Mouse (Mus musculus): Measurements from ENCODE around the gene Dpf1. TPM values are rescaled to one million over a fixed set of nuclear protein-coding genes. Genes with fewer than 3 reads are reported as not detected.

Gene Dpf1
- total and polyA plus RNA-seq, 3 experiments = 10.2 to 17.3 TPM; not detected in 1

DNA sequence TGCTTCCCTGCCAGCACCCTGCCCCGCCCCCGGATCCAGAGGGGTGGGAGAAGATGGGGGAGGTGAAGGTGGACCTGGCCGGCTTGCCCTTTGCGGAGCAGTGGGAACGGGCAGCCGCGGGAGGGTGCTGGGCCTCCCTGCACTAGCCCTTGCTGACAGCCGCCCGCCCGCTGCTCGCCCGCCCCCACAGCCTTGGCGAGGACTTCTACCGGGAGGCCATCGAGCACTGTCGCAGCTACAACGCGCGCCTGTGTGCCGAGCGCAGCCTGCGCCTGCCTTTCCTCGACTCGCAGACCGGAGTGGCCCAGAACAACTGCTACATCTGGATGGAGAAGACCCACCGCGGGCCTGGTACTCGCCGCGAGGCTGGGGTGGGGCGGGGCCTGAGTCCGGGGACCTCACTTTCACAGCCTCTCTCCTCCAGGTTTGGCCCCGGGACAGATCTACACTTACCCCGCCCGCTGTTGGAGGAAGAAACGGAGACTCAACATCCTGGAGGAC lies 5.5 kb downstream of the Dpf1 start:
- H3K27ac ChIP-seq (ENCODE audit: control insufficient read depth, low read depth, low read length) = no peak overlapping the region; the same call in 1 of the 2 replicates
- H3K4me1 ChIP-seq (ENCODE audit: control insufficient read depth in 1 of 2, insufficient read depth in 2 of 2, low read length in 2 of 2) = peaks cover 20 to 28% of the 10 kb centered on the region in 2 experiments
- no peaks in the 10 kb centered on the region for H3K27me3 ChIP-seq (ENCODE audit: control insufficient read depth in 1 of 2, insufficient read depth in 2 of 2, low read length in 2 of 2)
- peak; percentile 61 for DNase-seq (ENCODE audit: low read depth, low spot score)
- no peaks in the 10 kb centered on the region for H3K9me3 ChIP-seq (replicated peaks; ENCODE audit: insufficient read depth, low read length)
- TF ChIP-seq GABPA (IDR thresholded peaks at IDR 0.05; ENCODE audit: low read depth, low read length) = no peak
- TF ChIP-seq SIN3A (IDR thresholded peaks at IDR 0.05; ENCODE audit: low read length) = 0 out of 2 replicates have a peak, but pooled peaks have one; percentile 11
- peaks cover 0 to 19% of the 10 kb centered on the region in 2 experiments; a peak in 2 of 4 replicates for H3K36me3 ChIP-seq (ENCODE audit: control insufficient read depth in 1 of 2, insufficient read depth in 2 of 2, low read length in 2 of 2)
- H3K9ac ChIP-seq (ENCODE audit: control insufficient read depth, low read depth, low read length, poor library complexity, severe bottlenecking) = peak overlapping the region; percentile 68
- peak overlapping the region; percentile 59 to 81 for H3K4me3 ChIP-seq (ENCODE audit: control insufficient read depth in 1 of 2, insufficient read depth in 1 of 2, low read depth in 2 of 2, low read length in 2 of 2)
- no peaks in the 10 kb centered on the region; the same call in none of the 2 replicates for H3K79me2 ChIP-seq (ENCODE audit: control insufficient read depth, insufficient read depth, low read length, poor library complexity)

DNA sequence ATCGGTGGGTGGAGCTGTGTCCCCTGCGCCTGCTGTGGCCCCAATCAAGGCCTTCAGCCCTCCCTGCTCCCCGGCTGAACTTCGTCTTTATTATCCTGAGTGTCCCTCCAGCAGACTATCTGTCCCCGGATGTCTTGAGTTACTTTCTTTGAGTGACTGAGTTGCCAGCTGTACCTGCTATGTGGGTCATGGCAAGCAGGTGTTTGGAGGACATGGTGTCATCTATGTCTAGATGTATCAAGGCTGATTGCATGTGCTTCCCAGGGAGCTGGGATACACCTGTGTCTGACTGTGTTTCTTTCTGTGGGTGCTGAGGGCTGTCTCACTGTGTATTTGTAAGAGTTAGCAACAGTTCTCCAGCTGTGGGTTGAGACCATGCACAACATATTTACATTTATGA lies 6.0 kb downstream of the Dpf1 start:
- DNase-seq (ENCODE audit: low read depth, low spot score) = no peak
- H3K27me3 ChIP-seq (ENCODE audit: control insufficient read depth in 1 of 2, insufficient read depth in 2 of 2, low read length in 2 of 2) = no peaks in the 10 kb centered on the region
- peaks cover 20 to 26% of the 10 kb centered on the region in 2 experiments for H3K4me1 ChIP-seq (ENCODE audit: control insufficient read depth in 1 of 2, insufficient read depth in 2 of 2, low read length in 2 of 2)
- TF ChIP-seq CHD2 (IDR thresholded peaks at IDR 0.05; ENCODE audit: low read length) = no peak
- peak overlapping the region; percentile 59 to 81 for H3K4me3 ChIP-seq (ENCODE audit: control insufficient read depth in 1 of 2, insufficient read depth in 1 of 2, low read depth in 2 of 2, low read length in 2 of 2)
- H3K27ac ChIP-seq (ENCODE audit: control insufficient read depth, low read depth, low read length) = no peak overlapping the region
- H3K79me2 ChIP-seq (ENCODE audit: control insufficient read depth, insufficient read depth, low read length, poor library complexity) = no peaks in the 10 kb centered on the region; the same call in none of the 2 replicates
- peaks cover 0 to 19% of the 10 kb centered on the region in 2 experiments; a peak in 2 of 4 replicates for H3K36me3 ChIP-seq (ENCODE audit: control insufficient read depth in 1 of 2, insufficient read depth in 2 of 2, low read length in 2 of 2)
- H3K9me3 ChIP-seq (replicated peaks; ENCODE audit: insufficient read depth, low read length) = no peaks in the 10 kb centered on the region
- H3K9ac ChIP-seq (ENCODE audit: control insufficient read depth, low read depth, low read length, poor library complexity, severe bottlenecking) = peak overlapping the region; percentile 68

DNA sequence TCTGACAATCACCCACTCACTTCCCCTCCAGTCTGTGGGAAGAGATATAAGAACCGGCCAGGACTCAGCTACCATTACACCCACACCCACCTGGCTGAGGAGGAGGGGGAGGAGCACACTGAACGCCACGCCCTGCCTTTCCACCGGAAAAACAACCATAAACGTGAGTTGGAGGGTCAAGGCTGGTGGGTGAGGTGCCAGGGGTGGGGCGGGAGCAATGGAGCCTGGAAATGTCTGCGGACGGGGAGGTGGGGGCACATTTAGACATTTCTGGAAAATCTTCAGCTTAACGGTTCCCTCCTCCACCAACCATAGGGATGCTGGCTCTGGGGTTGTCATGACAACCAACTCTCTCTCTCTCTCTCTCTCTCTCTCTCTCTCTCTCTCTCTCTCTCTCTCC lies 9.3 kb downstream of the Dpf1 start:
- no peak overlapping the region for H3K4me3 ChIP-seq (ENCODE audit: control insufficient read depth in 1 of 2, insufficient read depth in 1 of 2, low read depth in 2 of 2, low read length in 2 of 2)
- H3K36me3 ChIP-seq (ENCODE audit: control insufficient read depth in 1 of 2, insufficient read depth in 2 of 2, low read length in 2 of 2) = peaks cover 0 to 31% of the 10 kb centered on the region in 2 experiments; a peak in 2 of 4 replicates
- no peaks in the 10 kb centered on the region for H3K9me3 ChIP-seq (replicated peaks; ENCODE audit: insufficient read depth, low read length)
- H3K27me3 ChIP-seq (ENCODE audit: control insufficient read depth in 1 of 2, insufficient read depth in 2 of 2, low read length in 2 of 2) = no peaks in the 10 kb centered on the region
- peak; percentile 35 for DNase-seq (ENCODE audit: low read depth, low spot score)
- H3K9ac ChIP-seq (ENCODE audit: control insufficient read depth, low read depth, low read length, poor library complexity, severe bottlenecking) = no peak overlapping the region
- H3K4me1 ChIP-seq (ENCODE audit: control insufficient read depth in 1 of 2, insufficient read depth in 2 of 2, low read length in 2 of 2) = peaks cover 21 to 32% of the 10 kb centered on the region in 2 experiments
- H3K79me2 ChIP-seq (ENCODE audit: control insufficient read depth, insufficient read depth, low read length, poor library complexity) = no peaks in the 10 kb centered on the region; the same call in none of the 2 replicates
- TF ChIP-seq KAT2A (conservative IDR thresholded peaks at IDR 0.05; ENCODE audit: low read depth, low read length) (no peak), ZMIZ1 (IDR thresholded peaks at IDR 0.05; ENCODE audit: low read depth, low read length) (no peak), ELF1 (IDR thresholded peaks at IDR 0.05; ENCODE audit: low read depth, low read length) (no peak), HCFC1 (IDR thresholded peaks at IDR 0.05; ENCODE audit: low read depth, low read length) (no peak), USF1 (IDR thresholded peaks at IDR 0.05; ENCODE audit: low read depth, low read length) (no peak), TCF12 (IDR thresholded peaks at IDR 0.05; ENCODE audit: low read depth, low read length) (peak; percentile 27; the same call in 1 of the 2 replicates), POLR2AphosphoS5 (IDR thresholded peaks at IDR 0.05; ENCODE audit: borderline replicate concordance, low read depth, low read length) (no peak), RCOR1 (IDR thresholded peaks at IDR 0.05; ENCODE audit: low read depth, low read length) (no peak), BHLHE40 (IDR thresholded peaks at IDR 0.05; ENCODE audit: borderline replicate concordance, low read depth, low read length) (no peak), USF2 (IDR thresholded peaks at IDR 0.05; ENCODE audit: borderline replicate concordance in 1 of 2, insufficient read depth in 1 of 2, low read depth in 1 of 2, low read length in 2 of 2) (no peak), GABPA (IDR thresholded peaks at IDR 0.05; ENCODE audit: low read depth, low read length) (no peak), POLR2AphosphoS2 (IDR thresholded peaks at IDR 0.05; ENCODE audit: low read length) (no peak), EP300 (IDR thresholded peaks at IDR 0.05; ENCODE audit: low read depth in 1 of 2, low read length in 2 of 2) (peak in 1 of 2 experiments; percentile 34; a peak in 1 of 4 replicates), GATA1 (IDR thresholded peaks at IDR 0.05; ENCODE audit: low read depth, low read length) (no peak)
- H3K27ac ChIP-seq (ENCODE audit: control insufficient read depth, low read depth, low read length) = no peak overlapping the region
